Mouse (Mus musculus) neural tube, embryonic 15.5 days (tissue): Measurements from ENCODE around the gene Evx1. TPM values are rescaled to one million over a fixed set of nuclear protein-coding genes. Genes with fewer than 3 reads are reported as not detected.

Experiments
- ATAC-seq: fragments of 200-750 bp; cut with Nextera tagmentation; 2 replicates; pipeline ENCODE4 v1.8.0; 2017; ENCODE audit warnings: mild to moderate bottlenecking, moderate TSS enrichment, moderate library complexity; ENCODE audit not compliant: low FRiP score
- H3K27ac ChIP-seq: fragments of 300-500 bp; sonication (generic); replicated peaks from 2 replicates; pipeline ENCODE4 v1.5.1; 2015; ENCODE audit warnings: mild to moderate bottlenecking, inconsistent platforms
- H3K27me3 ChIP-seq: fragments of 300-500 bp; sonication (generic); replicated peaks from 2 replicates; pipeline ENCODE4 v1.6.1; 2015; ENCODE audit warnings: inconsistent platforms
- H3K36me3 ChIP-seq: fragments of 300-500 bp; sonication (generic); 2 replicates; pipeline ENCODE4 v1.6.1; 2015; ENCODE audit warnings: inconsistent platforms
- H3K4me1 ChIP-seq: fragments of 300-500 bp; sonication (generic); 2 replicates; pipeline ENCODE4 v1.6.1; 2015; ENCODE audit warnings: inconsistent platforms
- H3K4me2 ChIP-seq: fragments of 300-500 bp; sonication (generic); 2 replicates; pipeline ENCODE4 v1.6.1; 2015; ENCODE audit warnings: inconsistent platforms, mild to moderate bottlenecking, moderate library complexity
- H3K4me3 ChIP-seq: fragments of 300-500 bp; sonication (generic); replicated peaks from 2 replicates; pipeline ENCODE4 v1.5.1; 2015; ENCODE audit warnings: mild to moderate bottlenecking, inconsistent platforms
- H3K9ac ChIP-seq: fragments of 300-500 bp; sonication (generic); replicated peaks from 2 replicates; pipeline ENCODE4 v1.6.1; 2015; ENCODE audit warnings: mild to moderate bottlenecking, inconsistent platforms
- H3K9me3 ChIP-seq: fragments of 300-500 bp; sonication (generic); replicated peaks from 2 replicates; pipeline ENCODE4 v1.6.1; 2016; ENCODE audit warnings: inconsistent platforms
- WGBS: fragments of 180-500 bp; shearing (Covaris S2); methylation state at CpG from one replicate; pipeline ENCODE4 v1.1.7; 2015; ENCODE audit warnings: mixed read lengths; 5-methylcytosine and 5-hydroxymethylcytosine counted together
- polyA plus RNA-seq: library from polyadenylated mRNA; unstranded; fragments of >200 nt; fragmentation: Nextera tagmentation; extraction: Ambion mirVana; gene quantifications from 2 replicates; pipeline ENCODE4 v1.2.1, GENCODE M21; 2015

Gene Evx1
- polyA plus RNA-seq, 1 experiment from 2014 or later = 1.9 TPM

- H3K27me3 ChIP-seq = peaks cover 6% of the 10 kb centered on the region; the same call in 1 of the 2 replicates
- H3K4me2 ChIP-seq = no peak overlapping the region
- H3K36me3 ChIP-seq = no peaks in the 10 kb centered on the region
- H3K9ac ChIP-seq = no peak overlapping the region
- ATAC-seq = no peak
- H3K4me1 ChIP-seq = peaks cover 26% of the 10 kb centered on the region
- H3K4me3 ChIP-seq = no peak overlapping the region
- 20% methylated on average over 11 of the region's 11 CpGs for WGBS
- H3K9me3 ChIP-seq = no peaks in the 10 kb centered on the region
- H3K27ac ChIP-seq = no peak overlapping the region
Measured at GRCm38 (mm10) chr6:52366533-52366932, 53.2 kb downstream of the Evx1 start.

- H3K27me3 ChIP-seq = peaks cover 6% of the 10 kb centered on the region; the same call in 1 of the 2 replicates
- no peak for ATAC-seq
- no peak overlapping the region for H3K4me2 ChIP-seq
- 46% methylated on average over 4 of the region's 4 CpGs for WGBS
- H3K27ac ChIP-seq = no peak overlapping the region
- peaks cover 26% of the 10 kb centered on the region for H3K4me1 ChIP-seq
- H3K9ac ChIP-seq = no peak overlapping the region
- H3K36me3 ChIP-seq = no peaks in the 10 kb centered on the region
- H3K9me3 ChIP-seq = no peaks in the 10 kb centered on the region
- no peak overlapping the region for H3K4me3 ChIP-seq
Measured at GRCm38 (mm10) chr6:52367067-52367466, 53.8 kb downstream of the Evx1 start.

Other genes starting within 250 kb of the Evx1 start
- gene Hoxa1, start 155.2 kb upstream of the Evx1 start, polyA plus RNA-seq = 1.1 and 1.3 TPM in 2 replicates
- 7.2 and 12.0 TPM in 2 replicates for gene Hoxa2, start 148.7 kb upstream of the Evx1 start, polyA plus RNA-seq
- 1.4 and 3.0 TPM in 2 replicates for gene 5730596B20Rik, start 136.0 kb upstream of the Evx1 start, polyA plus RNA-seq
- 2.3 and 5.7 TPM in 2 replicates for gene Hoxa4, start 121.7 kb upstream of the Evx1 start, polyA plus RNA-seq
- 26.8 and 73.9 TPM in 2 replicates for gene Hoxa5, start 108.9 kb upstream of the Evx1 start, polyA plus RNA-seq
- 10.3 and 15.0 TPM in 2 replicates for gene Hoxa6, start 104.8 kb upstream of the Evx1 start, polyA plus RNA-seq
- gene Hoxa3, start 100.2 kb upstream of the Evx1 start, polyA plus RNA-seq = 10.7 and 14.6 TPM in 2 replicates
- not detected in 2 replicates for gene Gm28308, start 100.2 kb upstream of the Evx1 start, polyA plus RNA-seq
- 86.8 and 109 TPM in 2 replicates for gene Hoxa7, start 91.6 kb upstream of the Evx1 start, polyA plus RNA-seq
- 64.3 and 77.5 TPM in 2 replicates for gene Hoxa9, start 82.4 kb upstream of the Evx1 start, polyA plus RNA-seq
- 48.9 and 69.7 TPM in 2 replicates for gene Hoxa10, start 72.6 kb upstream of the Evx1 start, polyA plus RNA-seq
- 4.3 and 9.6 TPM in 2 replicates for gene Hoxa11, start 67.7 kb upstream of the Evx1 start, polyA plus RNA-seq
- gene Hoxa13, start 52.6 kb upstream of the Evx1 start, polyA plus RNA-seq = 0.08 and 0.26 TPM in 2 replicates